Mouse (Mus musculus) MEL (cell line): Measurements from ENCODE around the gene Lgi1.

Source experiments
- CHD2 ChIP-seq: IDR thresholded peaks from 2 replicates; pipeline ENCODE4 v1.6.1; 2011; ENCODE audit warnings: low read length, improper control_type of control experiment
- CTCF ChIP-seq, 3 experiments: IDR thresholded peaks in 2 of 3; conservative IDR thresholded peaks in 1 of 3; 2 replicates each; pipeline ENCODE4 v1.5.1; 2011 to 2012; ENCODE audit warnings: low read length in 3 of 3, low read depth in 2 of 3, mild to moderate bottlenecking in 2 of 3, improper control_type of control experiment in 1 of 3, inconsistent platforms in 1 of 3, mixed read lengths in 1 of 3, moderate library complexity in 1 of 3; ENCODE audit not compliant: control insufficient read depth in 1 of 3, insufficient read depth in 1 of 3, poor library complexity in 1 of 3, severe bottlenecking in 1 of 3
- EP300 ChIP-seq, 2 experiments: IDR thresholded peaks; 2 replicates each; pipeline ENCODE4 v1.6.1; 2011; ENCODE audit warnings: improper control_type of control experiment in 2 of 2, low read length in 2 of 2, low read depth in 1 of 2, mild to moderate bottlenecking in 1 of 2
- GATA1 ChIP-seq: IDR thresholded peaks from 2 replicates; pipeline ENCODE4 v1.6.1; 2011; ENCODE audit warnings: low read depth, low read length, improper control_type of control experiment
- JUND ChIP-seq: IDR thresholded peaks from 2 replicates; pipeline ENCODE4 v1.6.1; 2011; ENCODE audit warnings: low read depth, mild to moderate bottlenecking, improper control_type of control experiment, low read length
- MAZ ChIP-seq: IDR thresholded peaks from 2 replicates; pipeline ENCODE4 v1.6.1; 2012; ENCODE audit warnings: low read depth, mild to moderate bottlenecking, inconsistent platforms, low read length, improper control_type of control experiment
- NELFE ChIP-seq: IDR thresholded peaks from 2 replicates; pipeline ENCODE4 v1.6.1; 2011; ENCODE audit warnings: low read depth, low read length, improper control_type of control experiment
- POLR2A ChIP-seq, 2 experiments: IDR thresholded peaks; 2 replicates each; pipeline ENCODE4 v1.6.1; 2011 to 2012; ENCODE audit warnings: low read length in 2 of 2, mild to moderate bottlenecking in 2 of 2, control low read depth in 1 of 2, improper control_type of control experiment in 1 of 2, low read depth in 1 of 2, moderate library complexity in 1 of 2; ENCODE audit not compliant: control insufficient read depth in 1 of 2, insufficient read depth in 1 of 2, poor library complexity in 1 of 2
- POLR2AphosphoS5 ChIP-seq: IDR thresholded peaks from 2 replicates; pipeline ENCODE4 v1.6.1; 2012; ENCODE audit warnings: low read depth, borderline replicate concordance, mild to moderate bottlenecking, inconsistent platforms, low read length, moderate library complexity, mixed read lengths
- RAD21 ChIP-seq: IDR thresholded peaks from 2 replicates; pipeline ENCODE4 v1.6.1; 2011; ENCODE audit warnings: mild to moderate bottlenecking, low read depth, low read length, improper control_type of control experiment
- RCOR1 ChIP-seq: IDR thresholded peaks from 2 replicates; pipeline ENCODE4 v1.6.1; 2012; ENCODE audit warnings: low read depth, mild to moderate bottlenecking, inconsistent platforms, low read length, improper control_type of control experiment
- TAL1 ChIP-seq: IDR thresholded peaks from 2 replicates; pipeline ENCODE4 v1.6.1; 2012; ENCODE audit warnings: mild to moderate bottlenecking, inconsistent platforms, low read length, moderate library complexity, mixed read lengths
- USF1 ChIP-seq: IDR thresholded peaks from 2 replicates; pipeline ENCODE4 v1.6.1; 2014; ENCODE audit warnings: low read depth, mild to moderate bottlenecking, inconsistent platforms, low read length, improper control_type of control experiment, moderate library complexity
- ZC3H11A ChIP-seq: IDR thresholded peaks from 2 replicates; pipeline ENCODE4 v1.6.1; 2012; ENCODE audit warnings: low read depth, mild to moderate bottlenecking, inconsistent platforms, low read length, improper control_type of control experiment

GRCm38 (mm10) chr19:38265767-38266166 lies 1.4 kb downstream of the Lgi1 start:
- no peak for TF ChIP-seq CTCF (IDR thresholded peaks at IDR 0.05 in 2 of 3, conservative IDR thresholded peaks at IDR 0.05 in 1 of 3; ENCODE audit: control insufficient read depth in 1 of 3, insufficient read depth in 1 of 3, low read depth in 2 of 3, low read length in 3 of 3, poor library complexity in 1 of 3, severe bottlenecking in 1 of 3)
- no peak for TF ChIP-seq POLR2AphosphoS5
- TF ChIP-seq TAL1, result no peak
- TF ChIP-seq RAD21, result no peak
- no peak for TF ChIP-seq USF1
- TF ChIP-seq CHD2, result no peak
- no peak for TF ChIP-seq MAZ
- no peak for TF ChIP-seq EP300 (IDR thresholded peaks at IDR 0.05; ENCODE audit: low read depth in 1 of 2, low read length in 2 of 2)
- no peak for TF ChIP-seq GATA1
- TF ChIP-seq JUND, result no peak
- TF ChIP-seq POLR2A (IDR thresholded peaks at IDR 0.05; ENCODE audit: control insufficient read depth in 1 of 2, insufficient read depth in 1 of 2, low read depth in 1 of 2, low read length in 2 of 2, poor library complexity in 1 of 2), result no peak
- TF ChIP-seq NELFE, result no peak
- no peak for TF ChIP-seq ZC3H11A
- TF ChIP-seq RCOR1, result no peak
